Mouse (Mus musculus) heart, postnatal 0 days (tissue): ENCODE measurements around the gene Maats1. TPM values are rescaled to one million over a fixed set of nuclear protein-coding genes. Genes with fewer than 3 reads are reported as not detected.

Experiments
- ATAC-seq: fragments of 200-750 bp; cut with Nextera tagmentation; 2 replicates; pipeline ENCODE4 v1.8.0; 2017; ENCODE audit warnings: low read depth, moderate number of reproducible peaks, moderate library complexity; ENCODE audit not compliant: insufficient read depth
- DNase-seq: peaks from one replicate; pipeline ENCODE4 v3.0.0-alpha.2; 2016; ENCODE audit warnings: low spot score
- H3K27ac ChIP-seq: fragments of 300-500 bp; sonication (generic); 2 replicates; pipeline ENCODE4 v1.5.1; 2014; ENCODE audit warnings: low read depth, mild to moderate bottlenecking
- H3K27me3 ChIP-seq: fragments of 300-500 bp; sonication (generic); 2 replicates; pipeline ENCODE4 v1.6.1; 2014; ENCODE audit warnings: low read length, mixed read lengths; ENCODE audit not compliant: control insufficient read depth, insufficient read depth
- H3K36me3 ChIP-seq: fragments of 300-500 bp; sonication (generic); replicated peaks from 2 replicates; pipeline ENCODE4 v1.6.1; 2014; ENCODE audit warnings: low read length, mixed read lengths; ENCODE audit not compliant: control insufficient read depth, insufficient read depth
- H3K4me1 ChIP-seq: fragments of 300-500 bp; sonication (generic); 2 replicates; pipeline ENCODE4 v1.6.1; 2014; ENCODE audit warnings: antibody characterized with exemption; ENCODE audit not compliant: control insufficient read depth, insufficient read depth
- H3K4me2 ChIP-seq: fragments of 300-500 bp; sonication (generic); 2 replicates; pipeline ENCODE4 v1.6.1; 2014; ENCODE audit warnings: low read depth, mild to moderate bottlenecking, low read length, moderate library complexity
- H3K4me3 ChIP-seq: fragments of 300-500 bp; sonication (generic); 2 replicates; pipeline ENCODE4 v1.5.1; 2014; ENCODE audit warnings: low read depth, low read length
- H3K9ac ChIP-seq: fragments of 300-500 bp; sonication (generic); replicated peaks from 2 replicates; pipeline ENCODE4 v1.6.1; 2014; ENCODE audit warnings: low read depth, low read length, mixed read lengths
- H3K9me3 ChIP-seq: fragments of 300-500 bp; sonication (generic); replicated peaks from 2 replicates; pipeline ENCODE4 v1.6.1; 2016; ENCODE audit warnings: low read length; ENCODE audit not compliant: control insufficient read depth
- CTCF ChIP-seq: IDR thresholded peaks from 2 replicates; pipeline ENCODE4 v1.5.1; 2016; ENCODE audit warnings: antibody characterized with exemption, control low read depth, low read depth
- EP300 ChIP-seq: IDR thresholded peaks from 2 replicates; pipeline ENCODE4 v1.6.1; 2016; ENCODE audit warnings: antibody characterized with exemption, low read depth
- WGBS: fragments of 180-500 bp; shearing (Covaris S2); extraction: QIAGEN DNeasy Blood & Tissue Kit; methylation state at CpG from one replicate; pipeline ENCODE4 v1.1.7; 2014; 5-methylcytosine and 5-hydroxymethylcytosine counted together
- polyA plus RNA-seq: library from polyadenylated mRNA; unstranded; fragments of >200 nt; fragmentation: Nextera tagmentation; extraction: Ambion mirVana; gene quantifications from 2 replicates; pipeline ENCODE4 v1.2.1, GENCODE M21; 2015
- total RNA-seq: library from RNA; depleted of rRNA; stranded (reverse); fragments of >200 nt; gene quantifications from 2 replicates; pipeline ENCODE4 v1.2.3, GENCODE M21; 2014; ENCODE audit warnings: low replicate concordance

Gene Maats1
- total and polyA plus RNA-seq, 2 experiments from 2014 or later: 0.15 TPM; not detected in 1

GRCm38 (mm10) chr16:38304460-38305194, 37.3 kb downstream of the Maats1 start:
- Histone ChIP-seq H3K36me3 (no peaks in the 10 kb centered on the region), H3K9ac (no peak overlapping the region), H3K9me3 (0 out of 2 replicates have a peak, but pooled peaks cover 4% of the 10 kb centered on the region), H3K4me3 (no peak overlapping the region), H3K27me3 (no peaks in the 10 kb centered on the region), H3K4me1 (no peaks in the 10 kb centered on the region), H3K4me2 (peak overlapping the region; percentile 26; the same call in 1 of the 2 replicates), H3K27ac (no peak overlapping the region)
- TF ChIP-seq CTCF (no peak), EP300 (no peak)
- ATAC-seq (0 out of 2 replicates have a peak, but pooled peaks have one; percentile 24), DNase-seq (no peak)
- WGBS: 58% methylated on average over 17 of the region's 17 CpGs

- no peak overlapping the region for H3K4me3 ChIP-seq
- no peak for TF ChIP-seq EP300
- no peak for TF ChIP-seq CTCF
- no peaks in the 10 kb centered on the region for H3K9me3 ChIP-seq
- H3K9ac ChIP-seq: no peak overlapping the region
- DNase-seq: no peak
- 83% methylated on average over 13 of the region's 13 CpGs for WGBS
- no peaks in the 10 kb centered on the region for H3K27me3 ChIP-seq
- no peaks in the 10 kb centered on the region for H3K4me1 ChIP-seq
- no peak for ATAC-seq
- no peak overlapping the region for H3K4me2 ChIP-seq
- no peak overlapping the region for H3K27ac ChIP-seq
- no peaks in the 10 kb centered on the region for H3K36me3 ChIP-seq
These were observed 39.6 kb downstream of the Maats1 start for GRCm38 (mm10) chr16:38302367-38302766.

- no peak for DNase-seq
- ATAC-seq: no peak
- Histone ChIP-seq H3K36me3 (no peaks in the 10 kb centered on the region), H3K27me3 (no peaks in the 10 kb centered on the region), H3K4me2 (no peak overlapping the region), H3K9me3 (no peaks in the 10 kb centered on the region), H3K4me1 (no peaks in the 10 kb centered on the region), H3K27ac (no peak overlapping the region), H3K4me3 (no peak overlapping the region), H3K9ac (no peak overlapping the region)
- WGBS: 82% methylated on average over 6 of the region's 6 CpGs
- TF ChIP-seq CTCF: no peak
- no peak for TF ChIP-seq EP300
These were observed 43.5 kb downstream of the Maats1 start for GRCm38 (mm10) chr16:38298410-38298809.

- Histone ChIP-seq H3K4me3 (no peak overlapping the region), H3K9ac (no peak overlapping the region), H3K4me1 (no peaks in the 10 kb centered on the region), H3K36me3 (no peaks in the 10 kb centered on the region), H3K4me2 (no peak overlapping the region), H3K27ac (no peak overlapping the region), H3K27me3 (no peaks in the 10 kb centered on the region), H3K9me3 (no peaks in the 10 kb centered on the region)
- DNase-seq (no peak), ATAC-seq (no peak)
- peak; percentile 55 for TF ChIP-seq CTCF
- TF ChIP-seq EP300: no peak
- 30% methylated on average over 5 of the region's 5 CpGs for WGBS
These were observed 46.5 kb downstream of the Maats1 start for GRCm38 (mm10) chr16:38295349-38295930.

- ATAC-seq: no peak
- no peaks in the 10 kb centered on the region for H3K27me3 ChIP-seq
- no peak for DNase-seq
- H3K9me3 ChIP-seq: no peaks in the 10 kb centered on the region
- H3K4me1 ChIP-seq: no peaks in the 10 kb centered on the region
- H3K4me3 ChIP-seq: no peak within 1 kb of the TSS
- H3K9ac ChIP-seq: no peak within 1 kb of the TSS
- no peaks in the 10 kb centered on the region for H3K36me3 ChIP-seq
- no peak for TF ChIP-seq EP300
- no peak for TF ChIP-seq CTCF
- H3K4me2 ChIP-seq: no peak within 1 kb of the TSS
- no peak within 1 kb of the TSS for H3K27ac ChIP-seq
- WGBS: 50% methylated on average over 7 of the region's 7 CpGs
These were observed 47.1 kb downstream of the Maats1 start, which contains the start of gene Nr1i2 for GRCm38 (mm10) chr16:38294685-38295348. Gene Nr1i2, minus strand, starts transcription at chr16:38294824.
